15 mouse cellular contexts compared by ENCODE assay signal in the genomic region with DNA sequence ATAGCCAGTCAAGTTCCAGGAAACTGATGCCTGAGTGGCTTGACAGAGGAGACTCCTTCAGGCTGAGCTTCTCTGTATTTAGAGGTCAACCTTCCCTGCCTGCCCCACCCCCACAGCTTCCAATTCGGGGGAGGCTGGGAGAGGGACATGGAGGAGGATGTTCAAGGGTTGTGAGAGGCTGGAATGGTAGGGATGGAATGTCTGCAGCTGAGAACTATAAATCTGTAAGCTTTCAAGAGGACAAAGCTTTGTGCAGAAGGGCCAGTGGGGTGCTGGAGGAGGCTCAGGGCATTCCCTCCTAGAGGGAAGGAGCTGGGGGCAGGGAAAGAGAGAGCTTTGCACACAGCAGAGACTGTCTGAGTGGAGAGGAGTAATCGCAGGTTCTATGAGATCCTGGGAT.
A peak's percentile ranks its signal among the peaks of the same experiment; 100 is the strongest.
DNase-seq lines count a peak whose midpoint lies in the region; ATAC-seq lines count a peak whose summit lies in the region.
"Had no signal": no experiment of that assay in that cellular context is flagged by ENCODE, and none has a peak within 500 bp of the region (broad histone marks: within the 10 kb centered on the region; RNA-seq: fewer than 3 reads in every experiment).

No protein-coding gene starts in this region.

- H3K36me3 ChIP-seq in heart, embryonic 15.5 days = no peaks in the 10 kb centered on the region
- H3K36me3 ChIP-seq in heart, embryonic 12.5 days = no peaks in the 10 kb centered on the region
- no peaks in the 10 kb centered on the region for H3K36me3 ChIP-seq in limb, embryonic 10.5 days
- H3K36me3 ChIP-seq: forebrain, embryonic 12.5 days; G1E; hindbrain, embryonic 15.5 days; limb, embryonic 15.5 days had no signal

- ATAC-seq in heart, embryonic 15.5 days (replicated peaks; ENCODE audit: insufficient number of reproducible peaks, insufficient read depth, low FRiP score, low read depth) = no peak
- no peak for ATAC-seq in heart, embryonic 12.5 days (ENCODE audit: insufficient number of reproducible peaks, low FRiP score)

- H3K9ac ChIP-seq in heart, embryonic 15.5 days = no peak overlapping the region
- H3K9ac ChIP-seq in heart, embryonic 12.5 days = no peak overlapping the region
- H3K9ac ChIP-seq: forebrain, embryonic 12.5 days; hindbrain, embryonic 15.5 days; limb, embryonic 15.5 days had no signal

- no peak overlapping the region for H3K4me2 ChIP-seq in heart, embryonic 15.5 days
- H3K4me2 ChIP-seq in heart, embryonic 12.5 days = no peak overlapping the region
- H3K4me2 ChIP-seq: forebrain, embryonic 12.5 days; hindbrain, embryonic 15.5 days; limb, embryonic 15.5 days; midbrain, embryonic 11.5 days had no signal

- peak; percentile 44 for DNase-seq in 3T3-L1 (ENCODE audit: low read depth, low spot score)
- peak; percentile 57 for DNase-seq in embryo, embryonic 11 days
- DNase-seq in limb, embryonic 10.5 days (ENCODE audit: low spot score) = no peak
- no peak for DNase-seq in cerebellum, adult 11-12 months
- no peak for DNase-seq in spleen, postnatal 10 days (ENCODE audit: low spot score in 2 of 2)
- no peak for DNase-seq in adrenal gland, postnatal 36 days
- DNase-seq: B cell, adult 2 months; thymus, adult 18-20 months had no signal

- no peak overlapping the region for H3K4me3 ChIP-seq in heart, embryonic 15.5 days
- no peak overlapping the region for H3K4me3 ChIP-seq in heart, embryonic 12.5 days
- H3K4me3 ChIP-seq in limb, embryonic 10.5 days = no peak overlapping the region
- H3K4me3 ChIP-seq: forebrain, embryonic 12.5 days; hindbrain, embryonic 15.5 days; limb, embryonic 15.5 days had no signal

- H3K27me3 ChIP-seq in heart, embryonic 15.5 days = no peaks in the 10 kb centered on the region
- H3K27me3 ChIP-seq in heart, embryonic 12.5 days (replicated peaks) = no peaks in the 10 kb centered on the region
- no peaks in the 10 kb centered on the region for H3K27me3 ChIP-seq in limb, embryonic 10.5 days (ENCODE audit: low read depth, poor library complexity, severe bottlenecking)
- H3K27me3 ChIP-seq: hindbrain, embryonic 15.5 days; limb, embryonic 15.5 days had no signal

- H3K27ac ChIP-seq in heart, embryonic 15.5 days = peak overlapping the region; percentile 23
- H3K27ac ChIP-seq in heart, embryonic 12.5 days (ENCODE audit: poor library complexity, severe bottlenecking) = no peak overlapping the region
- H3K27ac ChIP-seq in limb, embryonic 10.5 days = peak overlapping the region; percentile 19; the same call in 1 of the 2 replicates
- H3K27ac ChIP-seq: forebrain, embryonic 12.5 days; hindbrain, embryonic 15.5 days; limb, embryonic 15.5 days had no signal

- H3K9me3 ChIP-seq in heart, embryonic 15.5 days (replicated peaks) = no peaks in the 10 kb centered on the region
- no peaks in the 10 kb centered on the region for H3K9me3 ChIP-seq in heart, embryonic 12.5 days (replicated peaks)
- H3K9me3 ChIP-seq in limb, embryonic 10.5 days (replicated peaks) = no peaks in the 10 kb centered on the region
- H3K9me3 ChIP-seq: forebrain, embryonic 12.5 days; hindbrain, embryonic 15.5 days; limb, embryonic 15.5 days had no signal

- WGBS in heart, embryonic 15.5 days = 20% methylated on average over 2 of the region's 2 CpGs
- 33% methylated on average over 2 of the region's 2 CpGs for WGBS in heart, embryonic 12.5 days
- WGBS in limb, embryonic 10.5 days = 30% methylated on average over 2 of the region's 2 CpGs

- H3K4me1 ChIP-seq in heart, embryonic 15.5 days (replicated peaks) = peaks cover 41% of the 10 kb centered on the region
- H3K4me1 ChIP-seq in heart, embryonic 12.5 days (replicated peaks) = peaks cover 48% of the 10 kb centered on the region
- H3K4me1 ChIP-seq in limb, embryonic 10.5 days = peaks cover 22% of the 10 kb centered on the region

Comparison
In these comparisons a context has a peak if more than half of its experiments do, and no peak if none do; other contexts are left out.
1. DNase-seq: peak in 3T3-L1 (single experiment) and embryo, embryonic 11 days (single experiment); none in limb, embryonic 10.5 days (single experiment), cerebellum, adult 11-12 months (single experiment), spleen, postnatal 10 days (0 of 2) and adrenal gland, postnatal 36 days (0 of 2).